Mouse (Mus musculus) heart, postnatal 10 days (tissue): ENCODE data around the gene Jmjd8. TPM values are rescaled to one million over a fixed set of nuclear protein-coding genes. Genes with fewer than 3 reads are reported as not detected.
"Not testable (repeated sequence)": the region's sequence is repeated elsewhere in the genome, so short reads cannot be mapped to it uniquely, and the experiment has no call there.

Experiments used
- DNase-seq, 2 experiments: peaks; one replicate each; pipeline ENCODE4 v3.0.0; 2021
- intact Hi-C: fragments of 180-260 bp; cut with DNase I; formaldehyde crosslinking; loops from one replicate; pipeline ENCODE4 v1.15.1; 2025
- total RNA-seq, 2 experiments: library from RNA; stranded (reverse); gene quantifications; 2 replicates each; pipeline ENCODE4 v1.2.3; 2021

Jmjd8 gene
- total RNA-seq, 2 experiments from 2014 or later, result 33.7 to 34.5 TPM

- no peak for DNase-seq
- intact Hi-C loops, result no loop called here
Observed at GRCm38 (mm10) chr17:25860229-25860628, 31.6 kb downstream of the Jmjd8 start.

DNA sequence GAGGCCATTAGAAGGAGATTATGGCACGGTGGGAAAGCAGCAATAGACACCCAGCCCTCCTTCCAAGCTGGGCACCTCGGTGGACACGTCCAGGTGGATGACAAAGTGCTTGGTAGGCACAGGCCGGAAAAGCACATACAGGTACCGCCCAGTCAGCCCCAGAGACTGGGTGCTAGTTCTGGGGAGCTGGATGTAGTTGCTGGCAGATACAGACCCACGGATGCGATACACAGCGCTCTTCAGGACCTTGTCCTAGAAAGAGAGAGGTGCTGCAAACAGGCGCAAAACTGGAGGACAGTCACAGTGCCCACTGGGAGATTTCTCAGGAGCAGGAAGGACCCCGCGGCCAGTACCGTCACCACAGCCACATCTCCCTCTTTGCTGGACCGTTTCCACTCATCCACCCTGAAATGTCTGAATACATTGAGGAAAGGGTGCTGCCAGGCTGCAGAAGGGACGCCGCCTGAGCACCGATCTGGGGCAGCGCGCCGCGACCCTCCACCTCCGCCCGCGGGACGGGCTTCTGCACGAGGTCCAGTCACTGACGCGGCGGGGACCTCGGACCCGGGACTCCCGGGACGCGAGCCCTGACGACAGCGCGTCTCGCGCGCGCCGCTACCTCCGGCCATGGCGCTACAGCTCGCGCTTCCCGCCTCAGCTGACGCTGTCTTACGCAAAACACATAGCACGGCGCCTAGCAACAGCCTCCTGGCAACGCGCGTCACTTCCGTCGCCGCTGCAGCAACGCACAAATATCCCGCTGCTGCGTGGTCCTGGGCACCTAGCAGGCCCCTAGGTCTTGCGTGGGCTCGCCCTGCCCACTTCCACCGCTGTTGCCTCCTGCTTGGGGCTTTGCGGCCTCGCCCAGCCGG lies 32.4 kb downstream of the Jmjd8 start, which contains the start of gene Wdr90:
TSS of gene Wdr90 (minus strand) at position 670 of the 872 bp plus-strand sequence.
- intact Hi-C loops, result no loop called here
- DNase-seq, result peak; percentile 93

DNA sequence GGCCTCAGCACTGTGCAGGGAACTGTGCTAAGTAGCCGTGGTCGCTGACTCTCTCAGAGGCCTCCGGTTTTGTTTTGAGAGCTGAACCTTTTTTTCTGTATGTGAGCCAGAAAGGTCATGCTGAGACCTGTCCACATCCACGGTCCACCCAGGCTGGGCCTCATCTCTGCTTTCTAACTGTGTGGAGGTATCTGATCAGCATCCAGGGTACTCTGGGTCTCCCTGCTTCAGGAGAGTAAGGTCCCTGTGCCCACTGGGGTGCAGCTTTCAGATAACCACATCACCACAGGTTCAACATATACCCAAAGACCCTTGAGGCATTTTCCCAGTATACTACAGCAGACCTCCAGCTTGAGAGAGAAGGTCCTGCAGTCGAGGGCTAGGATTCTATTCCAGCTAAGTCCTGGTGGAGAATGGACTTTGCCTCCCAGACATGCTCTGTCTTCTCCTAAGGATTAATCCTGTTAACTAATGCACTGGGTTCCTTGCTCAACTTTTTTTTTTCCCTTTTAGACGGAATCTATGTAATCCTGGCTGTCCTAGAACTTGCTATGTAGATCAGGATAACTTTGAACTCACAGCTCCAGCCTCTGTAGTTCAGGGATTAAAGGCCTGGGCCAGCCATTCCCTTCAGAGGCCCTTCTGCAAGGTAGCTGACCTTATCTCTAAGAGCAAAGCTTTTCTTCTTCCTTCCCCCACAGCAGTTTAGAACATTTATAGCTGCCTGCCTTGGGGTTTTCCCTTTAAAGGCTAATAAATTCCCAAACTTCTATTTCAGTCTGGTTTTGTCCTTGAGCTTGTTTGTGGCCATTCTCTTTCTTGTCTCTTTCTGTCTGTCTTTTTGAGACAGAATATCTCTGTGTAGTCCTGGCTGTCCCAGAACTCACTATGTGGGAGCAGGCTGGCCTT lies 33.3 kb downstream of the Jmjd8 start:
- intact Hi-C loops, result no loop called here
- no peak for DNase-seq

DNA sequence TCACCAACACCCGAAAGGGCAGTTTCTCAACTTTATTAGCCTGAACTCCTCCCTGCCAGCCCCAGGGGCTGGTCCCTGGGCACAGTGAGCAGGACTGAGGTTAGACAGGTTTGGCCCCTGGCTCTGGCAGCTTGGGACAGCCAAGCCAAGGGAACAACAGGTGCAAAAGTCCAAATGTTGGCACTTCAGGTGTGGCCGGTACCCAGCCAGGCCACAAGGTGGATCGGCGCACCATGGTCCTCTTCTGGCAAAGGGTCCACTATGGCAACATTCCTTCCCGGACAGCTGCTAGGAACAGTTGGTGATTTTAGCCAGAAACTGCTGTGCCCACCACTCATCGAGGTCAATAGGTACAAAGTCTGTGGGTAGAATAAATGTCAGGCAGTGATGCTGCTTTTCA lies 35.0 kb downstream of the Jmjd8 start:
- DNase-seq, result no peak
- intact Hi-C loops, result no loop called here

DNA sequence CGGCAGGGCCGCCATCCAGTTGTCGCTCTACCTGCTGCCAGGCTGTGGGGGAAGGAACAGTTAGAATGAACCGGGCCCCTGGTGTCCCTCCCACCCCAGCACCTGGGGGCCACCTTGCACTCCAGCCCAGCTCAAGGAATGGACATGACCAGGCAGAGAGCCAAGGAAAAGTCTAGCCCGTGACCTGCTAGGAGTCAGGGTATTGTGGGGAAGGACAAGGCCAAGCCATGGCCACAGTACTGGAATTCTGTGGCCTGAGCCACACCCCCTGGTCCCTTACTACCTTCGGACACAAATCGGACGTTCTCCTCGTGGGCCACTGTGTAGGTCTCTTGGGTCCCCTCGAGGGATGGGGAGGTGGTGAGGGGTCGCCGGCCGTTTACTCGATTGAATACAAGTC lies 35.6 kb downstream of the Jmjd8 start:
- DNase-seq, result no peak
- intact Hi-C loops, result no loop called here

GRCm38 (mm10) chr17:25865288-25865687 lies 36.6 kb downstream of the Jmjd8 start:
- no peak for DNase-seq
- intact Hi-C loops, result no loop called here

DNA sequence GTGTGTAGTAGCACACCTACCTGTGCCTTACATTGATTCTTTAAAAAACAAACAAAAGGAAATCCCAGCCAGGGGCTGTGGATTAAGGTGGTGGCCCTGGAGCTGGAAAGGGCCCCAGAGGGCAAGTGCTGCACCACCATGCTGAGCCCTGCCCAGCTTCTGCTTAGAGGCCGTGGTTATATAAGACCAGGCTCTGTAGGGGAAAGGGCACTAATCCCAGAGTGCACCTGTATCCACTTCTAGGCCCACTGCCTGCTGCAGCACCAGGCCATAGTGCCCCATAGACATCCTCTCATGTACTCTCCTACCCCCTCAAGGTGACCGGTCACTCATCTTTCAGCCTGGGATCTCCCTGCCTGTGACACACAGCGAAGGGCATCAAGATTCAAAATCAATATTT lies 37.5 kb downstream of the Jmjd8 start:
- no peak for DNase-seq
- intact Hi-C loops, result no loop called here

GRCm38 (mm10) chr17:25867509-25867835 lies 38.8 kb downstream of the Jmjd8 start:
- DNase-seq, result no peak
- intact Hi-C loops, result no loop called here

DNA sequence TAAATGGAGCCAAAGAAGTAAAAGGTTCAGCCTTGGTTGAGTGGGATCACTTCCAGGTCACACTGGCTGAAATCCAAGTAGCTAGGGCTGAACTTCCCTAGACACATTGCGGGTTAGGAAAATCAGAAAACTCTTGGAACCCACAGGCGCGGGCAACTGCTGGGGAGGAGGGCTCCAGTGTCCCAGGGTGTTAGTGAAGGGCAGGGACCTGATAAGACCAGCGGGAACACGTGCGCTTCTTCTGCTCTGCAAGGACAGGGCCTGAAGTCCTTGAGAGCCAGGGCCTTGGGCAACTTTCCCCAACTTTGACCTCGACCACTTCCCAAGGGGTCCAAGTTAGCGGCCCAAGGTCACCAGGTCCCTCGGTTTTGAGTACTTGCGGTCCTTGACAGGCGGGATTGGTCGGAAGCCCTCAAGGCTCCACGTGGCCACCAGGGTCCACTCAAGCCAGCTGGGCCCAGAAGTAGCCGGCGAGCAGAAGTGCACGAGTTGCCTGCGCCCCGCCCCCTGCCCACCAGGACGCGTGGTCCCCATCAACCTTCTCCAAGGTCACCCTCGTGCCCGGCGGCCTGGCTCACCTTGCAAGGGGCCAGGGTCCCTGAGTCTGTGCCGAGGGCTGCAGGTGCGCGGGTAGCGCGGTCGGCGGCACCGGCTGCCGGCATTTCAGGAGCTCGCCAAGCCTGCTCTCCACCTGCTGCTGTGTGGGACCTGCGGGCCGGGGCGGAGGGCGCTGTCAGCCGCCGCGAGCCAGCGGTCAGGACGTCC lies 39.4 kb downstream of the Jmjd8 start:
- intact Hi-C loops, result no loop called here

GRCm38 (mm10) chr17:25868601-25869191 lies 40.0 kb downstream of the Jmjd8 start, which contains the start of gene Mcrip2:
Gene Mcrip2 (minus strand): TSS chr17:25868764.
- DNase-seq, result peak; percentile 87
- intact Hi-C loops, result no loop called here

More for the DNA sequence above, 39.4 kb downstream of the Jmjd8 start:
- peak; percentile 72 to 82 for DNase-seq

GRCm38 (mm10) chr17:25869498-25869897 lies 40.8 kb downstream of the Jmjd8 start:
- DNase-seq, result no peak
- intact Hi-C loops, result no loop called here

DNA sequence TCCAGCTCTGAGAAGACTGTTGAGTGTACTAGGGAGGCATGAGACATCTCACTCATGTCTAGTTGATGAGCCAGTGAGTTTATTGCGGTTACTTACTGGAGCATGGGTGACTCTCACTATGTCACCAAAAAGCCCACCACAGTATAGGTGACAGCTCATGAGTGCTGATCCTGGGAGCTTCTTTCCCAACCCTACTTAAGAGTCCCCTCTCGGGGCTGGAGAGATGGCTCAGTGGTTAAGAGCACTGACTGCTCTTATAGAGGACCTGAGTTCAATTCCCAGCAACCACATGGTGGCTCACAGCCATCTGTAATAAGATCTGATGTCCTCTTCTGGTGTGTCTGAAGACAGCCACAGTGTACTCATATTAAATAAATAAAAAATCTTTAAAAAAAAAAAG lies 41.3 kb downstream of the Jmjd8 start:
- no peak for DNase-seq
- intact Hi-C loops, result no loop called here

DNA sequence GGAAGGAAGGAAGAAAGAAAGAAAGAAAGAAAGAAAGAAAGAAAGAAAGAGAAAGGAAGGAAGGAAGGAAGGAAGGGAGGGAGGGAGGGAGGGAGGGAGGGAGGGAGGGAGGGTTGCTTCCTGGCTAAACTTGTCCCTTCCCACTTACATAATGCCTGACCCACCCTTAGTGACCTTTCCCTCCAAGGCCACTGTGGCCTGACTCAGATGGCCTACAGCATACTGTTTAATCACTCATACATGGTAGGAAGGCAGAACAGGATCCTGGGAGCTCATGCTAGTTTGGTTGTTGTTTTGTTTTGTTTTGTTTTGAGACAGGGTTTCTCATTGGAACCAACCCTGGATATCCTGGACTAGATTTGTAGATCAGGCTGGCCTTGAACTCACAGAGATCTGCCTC lies 42.9 kb downstream of the Jmjd8 start:
- DNase-seq, intact Hi-C loops: not testable (repeated sequence)

- intact Hi-C loops, result no loop called here
- no peak for DNase-seq
Observed at GRCm38 (mm10) chr17:25872676-25873075, 44.0 kb downstream of the Jmjd8 start.

DNA sequence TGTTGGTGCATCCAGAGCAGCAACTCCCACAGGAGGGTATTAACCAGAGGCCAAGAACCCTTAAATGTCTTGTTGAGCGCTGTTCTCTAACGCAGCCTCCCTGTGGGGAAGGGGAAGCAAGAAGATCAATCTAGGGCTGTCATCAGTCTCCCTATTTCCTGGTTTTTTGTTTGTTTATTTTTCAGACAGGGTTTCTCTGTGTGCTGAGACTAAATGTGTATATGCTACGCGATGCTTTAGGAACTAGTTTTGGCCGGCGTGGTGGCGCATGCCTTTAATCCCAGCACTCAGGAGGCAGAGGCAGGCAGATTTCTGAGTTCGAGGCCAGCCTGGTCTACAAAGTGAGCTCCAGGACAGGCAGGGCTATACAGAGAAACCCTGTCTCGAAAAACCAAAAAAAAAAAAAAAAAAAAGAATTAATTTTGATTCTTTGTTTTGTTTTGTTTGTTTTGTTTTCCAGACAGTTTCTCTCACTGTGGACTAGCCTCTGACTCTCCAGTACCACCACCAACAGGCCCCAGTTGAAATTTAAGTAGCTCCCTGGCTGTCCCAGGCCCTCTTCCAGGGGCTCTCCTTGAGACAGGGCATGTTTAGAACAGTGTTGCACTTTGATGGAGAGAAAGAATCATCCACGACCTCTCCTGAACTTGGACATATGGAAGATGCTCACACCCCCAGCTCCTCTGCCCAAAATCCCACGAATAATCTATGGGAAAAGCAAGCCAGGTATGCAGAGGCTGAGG lies 44.9 kb downstream of the Jmjd8 start:
- intact Hi-C loops, result loop anchor here (2.0 kb wide), 1 partner anchor 45 kb away; the partner anchor contains the start of gene Rab40c

GRCm38 (mm10) chr17:25874148-25874720 lies 45.6 kb downstream of the Jmjd8 start:
- intact Hi-C loops, result loop anchor here (2.0 kb wide), 1 partner anchor 45 kb away; the partner anchor contains the start of gene Rab40c
- DNase-seq, result no peak

More for the DNA sequence above, 44.9 kb downstream of the Jmjd8 start:
- no peak for DNase-seq

- peak; percentile 94 to 97 for DNase-seq
- intact Hi-C loops, result loop anchor here (2.0 kb wide), 1 partner anchor 44 kb away; the partner anchor contains the start of gene Rab40c
Observed at GRCm38 (mm10) chr17:25874721-25875170, 46.1 kb downstream of the Jmjd8 start, which contains the start of gene Mettl26. Gene Mettl26 (plus strand): TSS chr17:25875074.
